Mouse (Mus musculus) retina, adult 2 months (tissue): ENCODE data around the gene Atp1b4.
"Not testable (repeated sequence)": the region's sequence is repeated elsewhere in the genome, so short reads cannot be mapped to it uniquely, and the experiment has no call there.

Experiments
- DNase-seq: peaks from one replicate; pipeline ENCODE4 v3.0.0-alpha.2; 2012; ENCODE audit warnings: low read depth, low spot score

Atp1b4 gene

GRCm38 (mm10) chrX:38315884-38316283 lies at the start of gene Atp1b4:
Gene Atp1b4, plus strand, starts transcription at chrX:38316184.
- no peak for DNase-seq

- no peak for DNase-seq
Observed at GRCm38 (mm10) chrX:38308597-38308996, 7.4 kb upstream of the Atp1b4 start.

GRCm38 (mm10) chrX:38311054-38311453 lies 4.9 kb upstream of the Atp1b4 start:
- no peak for DNase-seq

GRCm38 (mm10) chrX:38312910-38313625 lies 2.9 kb upstream of the Atp1b4 start:
- DNase-seq, result no peak

- no peak for DNase-seq
Observed at GRCm38 (mm10) chrX:38313626-38314210, 2.3 kb upstream of the Atp1b4 start.

- DNase-seq, result no peak
Observed at GRCm38 (mm10) chrX:38330695-38331406, 14.9 kb downstream of the Atp1b4 start.

GRCm38 (mm10) chrX:38334329-38335279 lies 18.6 kb downstream of the Atp1b4 start:
- no peak for DNase-seq

GRCm38 (mm10) chrX:38362016-38362415 lies 46.0 kb downstream of the Atp1b4 start:
- no peak for DNase-seq

GRCm38 (mm10) chrX:38364621-38365020 lies 48.6 kb downstream of the Atp1b4 start:
- DNase-seq, result not testable (repeated sequence)

- DNase-seq, result not testable (repeated sequence)
Observed at GRCm38 (mm10) chrX:38373169-38373568, 57.2 kb downstream of the Atp1b4 start.
